Mouse (Mus musculus) midbrain, postnatal 0 days (tissue): ENCODE measurements around the gene Sptbn1. TPM values are rescaled to one million over a fixed set of nuclear protein-coding genes. Genes with fewer than 3 reads are reported as not detected.

Experiments
- ATAC-seq: fragments of 200-750 bp; cut with Nextera tagmentation; 2 replicates; pipeline ENCODE4 v1.8.0; 2017; ENCODE audit warnings: moderate number of reproducible peaks, mild to moderate bottlenecking, moderate TSS enrichment, moderate library complexity; ENCODE audit not compliant: low FRiP score
- DNase-seq: peaks from one replicate; pipeline ENCODE4 v3.0.0-alpha.2; 2015; ENCODE audit warnings: low spot score
- H3K27ac ChIP-seq: fragments of 300-500 bp; sonication (generic); 2 replicates; pipeline ENCODE4 v1.5.1; 2014; ENCODE audit warnings: low read depth, mild to moderate bottlenecking, low read length, mixed read lengths
- H3K27me3 ChIP-seq: fragments of 300-500 bp; sonication (generic); 2 replicates; pipeline ENCODE4 v1.6.1; 2014; ENCODE audit warnings: low read length, control low read depth, mixed read lengths; ENCODE audit not compliant: insufficient read depth
- H3K36me3 ChIP-seq: fragments of 300-500 bp; sonication (generic); 2 replicates; pipeline ENCODE4 v1.6.1; 2014; ENCODE audit warnings: low read length, control low read depth, mixed read lengths; ENCODE audit not compliant: insufficient read depth
- H3K4me1 ChIP-seq: fragments of 300-500 bp; sonication (generic); 2 replicates; pipeline ENCODE4 v1.6.1; 2014; ENCODE audit warnings: mild to moderate bottlenecking, control low read depth, antibody characterized with exemption, low read length, mixed read lengths; ENCODE audit not compliant: insufficient read depth
- H3K4me2 ChIP-seq: fragments of 300-500 bp; sonication (generic); 2 replicates; pipeline ENCODE4 v1.6.1; 2014; ENCODE audit warnings: low read depth, mild to moderate bottlenecking, low read length, mixed read lengths; ENCODE audit not compliant: poor library complexity, severe bottlenecking
- H3K4me3 ChIP-seq: fragments of 300-500 bp; sonication (generic); 2 replicates; pipeline ENCODE4 v1.5.1; 2014; ENCODE audit warnings: low read depth, mild to moderate bottlenecking, low read length, moderate library complexity
- H3K9ac ChIP-seq: fragments of 300-500 bp; sonication (generic); replicated peaks from 2 replicates; pipeline ENCODE4 v1.6.1; 2014; ENCODE audit warnings: mild to moderate bottlenecking, low read length, moderate library complexity, mixed read lengths; ENCODE audit not compliant: poor library complexity, severe bottlenecking
- H3K9me3 ChIP-seq: fragments of 300-500 bp; sonication (generic); 2 replicates; pipeline ENCODE4 v1.6.1; 2016; ENCODE audit warnings: low read length, control low read depth
- CTCF ChIP-seq: IDR thresholded peaks from 2 replicates; pipeline ENCODE4 v1.5.1; 2016; ENCODE audit warnings: antibody characterized with exemption, mild to moderate bottlenecking
- WGBS: fragments of 180-500 bp; shearing (Covaris S2); extraction: QIAGEN DNeasy Blood & Tissue Kit; methylation state at CpG from one replicate; pipeline ENCODE4 v1.1.7; 2014; 5-methylcytosine and 5-hydroxymethylcytosine counted together
- polyA plus RNA-seq: library from polyadenylated mRNA; unstranded; fragments of >200 nt; fragmentation: Nextera tagmentation; extraction: Ambion mirVana; gene quantifications from 2 replicates; pipeline ENCODE4 v1.2.1, GENCODE M21; 2015
- total RNA-seq: library from RNA; depleted of rRNA; stranded (reverse); fragments of >200 nt; gene quantifications from 2 replicates; pipeline ENCODE4 v1.2.3, GENCODE M21; 2014

Sptbn1 gene
- total and polyA plus RNA-seq, 2 experiments from 2014 or later, result 173 to 294 TPM

- no peak overlapping the region for H3K4me2 ChIP-seq
- DNase-seq (no peak), ATAC-seq (no peak)
- no peak overlapping the region for H3K27ac ChIP-seq
- no peak overlapping the region for H3K9ac ChIP-seq
- no peak for TF ChIP-seq CTCF
- H3K4me3 ChIP-seq, result no peak overlapping the region
- no peaks in the 10 kb centered on the region for H3K36me3 ChIP-seq
- no peaks in the 10 kb centered on the region for H3K9me3 ChIP-seq
- 96% methylated on average over 2 of the region's 2 CpGs for WGBS
- H3K4me1 ChIP-seq, result peaks cover 4% of the 10 kb centered on the region; the same call in 1 of the 2 replicates
- H3K27me3 ChIP-seq, result no peaks in the 10 kb centered on the region
Observed at GRCm38 (mm10) chr11:30178193-30178592, 89.8 kb downstream of the Sptbn1 start.

GRCm38 (mm10) chr11:30177145-30177840 is 90.7 kb downstream of the Sptbn1 start:
- no peak overlapping the region for H3K4me2 ChIP-seq
- DNase-seq, result no peak
- no peaks in the 10 kb centered on the region for H3K27me3 ChIP-seq
- H3K9ac ChIP-seq, result no peak overlapping the region
- H3K27ac ChIP-seq, result no peak overlapping the region
- ATAC-seq, result no peak
- peaks cover 4% of the 10 kb centered on the region; the same call in 1 of the 2 replicates for H3K4me1 ChIP-seq
- H3K4me3 ChIP-seq, result no peak overlapping the region
- no peaks in the 10 kb centered on the region for H3K36me3 ChIP-seq
- no peak for TF ChIP-seq CTCF
- 32% methylated on average over 5 of the region's 5 CpGs for WGBS
- H3K9me3 ChIP-seq, result no peaks in the 10 kb centered on the region

- WGBS, result 71% methylated on average over 3 of the region's 3 CpGs
- H3K9ac ChIP-seq, result no peak overlapping the region
- H3K4me1 ChIP-seq, result peaks cover 4% of the 10 kb centered on the region; the same call in 1 of the 2 replicates
- H3K27me3 ChIP-seq, result no peaks in the 10 kb centered on the region
- H3K4me2 ChIP-seq, result no peak overlapping the region
- ATAC-seq (no peak), DNase-seq (no peak)
- no peak for TF ChIP-seq CTCF
- no peaks in the 10 kb centered on the region for H3K36me3 ChIP-seq
- no peak overlapping the region for H3K4me3 ChIP-seq
- H3K9me3 ChIP-seq, result no peaks in the 10 kb centered on the region
- H3K27ac ChIP-seq, result no peak overlapping the region
Observed at GRCm38 (mm10) chr11:30176111-30176510, 91.9 kb downstream of the Sptbn1 start.

- Histone ChIP-seq H3K9me3 (no peaks in the 10 kb centered on the region), H3K36me3 (no peaks in the 10 kb centered on the region), H3K27me3 (no peaks in the 10 kb centered on the region), H3K4me2 (no peak overlapping the region), H3K27ac (no peak overlapping the region), H3K4me3 (no peak overlapping the region), H3K9ac (no peak overlapping the region), H3K4me1 (peaks cover 4% of the 10 kb centered on the region; the same call in 1 of the 2 replicates)
- TF ChIP-seq CTCF, result no peak
- ATAC-seq (no peak), DNase-seq (no peak)
- WGBS, result 81% methylated on average over 1 of the region's 1 CpGs
Observed at GRCm38 (mm10) chr11:30175623-30176022, 92.4 kb downstream of the Sptbn1 start.

- Histone ChIP-seq H3K36me3 (no peaks in the 10 kb centered on the region), H3K27me3 (no peaks in the 10 kb centered on the region), H3K4me2 (no peak overlapping the region), H3K4me3 (no peak overlapping the region), H3K27ac (no peak overlapping the region), H3K9me3 (no peaks in the 10 kb centered on the region), H3K9ac (no peak overlapping the region), H3K4me1 (peaks cover 4% of the 10 kb centered on the region)
- no peak for DNase-seq
- TF ChIP-seq CTCF, result no peak
- WGBS, result 95% methylated on average over 4 of the region's 4 CpGs
- ATAC-seq, result no peak
Observed at GRCm38 (mm10) chr11:30171586-30172178, 96.3 kb downstream of the Sptbn1 start.

- DNase-seq (no peak), ATAC-seq (no peak)
- no peak overlapping the region for H3K4me2 ChIP-seq
- no peaks in the 10 kb centered on the region for H3K9me3 ChIP-seq
- H3K9ac ChIP-seq, result no peak overlapping the region
- peaks cover 7% of the 10 kb centered on the region; the same call in 1 of the 2 replicates for H3K4me1 ChIP-seq
- WGBS, result 91% methylated on average over 5 of the region's 5 CpGs
- no peak overlapping the region for H3K27ac ChIP-seq
- no peaks in the 10 kb centered on the region for H3K27me3 ChIP-seq
- H3K36me3 ChIP-seq, result no peaks in the 10 kb centered on the region
- H3K4me3 ChIP-seq, result no peak overlapping the region
- TF ChIP-seq CTCF, result no peak
Observed at GRCm38 (mm10) chr11:30171184-30171583, 96.8 kb downstream of the Sptbn1 start.
